25 mouse cellular contexts compared by ENCODE assay signal in the genomic region with DNA sequence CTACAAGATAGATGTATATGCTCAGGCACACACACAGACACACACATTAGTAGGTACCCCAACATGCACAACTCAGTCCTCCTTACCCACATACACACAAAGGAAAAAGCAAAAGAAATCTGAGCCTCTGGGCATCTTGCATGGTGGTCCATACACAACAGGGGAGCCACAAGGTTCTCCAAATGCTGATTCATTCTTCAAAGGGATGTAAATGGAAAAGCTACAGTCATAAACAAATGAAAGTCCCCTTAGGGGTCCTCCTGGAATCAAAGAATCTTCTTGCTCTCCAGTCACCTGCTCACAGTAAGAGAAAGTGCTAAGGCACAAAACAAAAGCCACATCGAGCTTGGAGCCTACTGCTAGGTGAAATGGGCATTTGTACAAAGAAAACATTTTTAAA.
A peak's percentile ranks its signal among the peaks of the same experiment; 100 is the strongest.
DNase-seq lines count a peak whose midpoint lies in the region; ATAC-seq and TF ChIP-seq lines count a peak whose summit lies in the region.
"Had no signal": no experiment of that assay in that cellular context is flagged by ENCODE, and none has a peak within 500 bp of the region (broad histone marks: within the 10 kb centered on the region; RNA-seq: fewer than 3 reads in every experiment).

No protein-coding gene starts in this region.

- intact Hi-C loops in left cerebral cortex, postnatal 25 days (cut with DNase I), result no loop called here

- H3K4me3 ChIP-seq in midbrain, embryonic 14.5 days (replicated peaks; ENCODE audit: low read depth, low read length), result no peak overlapping the region
- no peak overlapping the region for H3K4me3 ChIP-seq in midbrain, embryonic 16.5 days (ENCODE audit: low read depth, low read length)
- H3K4me3 ChIP-seq: embryonic facial prominence, embryonic 10.5 days; embryonic facial prominence, embryonic 12.5 days; forebrain, embryonic 13.5 days; forebrain, embryonic 15.5 days had no signal

- no peak overlapping the region for H3K27ac ChIP-seq in midbrain, embryonic 14.5 days (replicated peaks; ENCODE audit: low read depth, low read length)
- no peak overlapping the region for H3K27ac ChIP-seq in midbrain, embryonic 16.5 days (ENCODE audit: low read length)
- H3K27ac ChIP-seq: embryonic facial prominence, embryonic 10.5 days; embryonic facial prominence, embryonic 12.5 days; forebrain, embryonic 13.5 days; forebrain, embryonic 15.5 days had no signal

- ATAC-seq in midbrain, embryonic 14.5 days (ENCODE audit: low FRiP score, low TSS enrichment), result no peak
- ATAC-seq in midbrain, embryonic 16.5 days, result no peak
- ATAC-seq: activated CD4-positive, CD25-positive, alpha-beta regulatory T cell, adult 4 months; CD4-positive, CD25-positive, alpha-beta regulatory T cell, adult 4 months; forebrain, embryonic 13.5 days; forebrain, embryonic 15.5 days; forebrain, postnatal 0 days; Patski had no signal

- H3K9ac ChIP-seq in midbrain, embryonic 14.5 days (replicated peaks; ENCODE audit: low read length), result no peak overlapping the region
- no peak overlapping the region for H3K9ac ChIP-seq in midbrain, embryonic 16.5 days (ENCODE audit: low read depth, low read length)
- H3K9ac ChIP-seq: embryonic facial prominence, embryonic 12.5 days; forebrain, embryonic 13.5 days; forebrain, embryonic 15.5 days; forebrain, postnatal 0 days had no signal

- 6% methylated on average over 1 of the region's 1 CpGs for WGBS in midbrain, embryonic 14.5 days
- 10% methylated on average over 1 of the region's 1 CpGs for WGBS in midbrain, embryonic 16.5 days

- H3K4me1 ChIP-seq in midbrain, embryonic 14.5 days (ENCODE audit: control insufficient read depth, insufficient read depth, low read length), result no peaks in the 10 kb centered on the region
- no peaks in the 10 kb centered on the region for H3K4me1 ChIP-seq in midbrain, embryonic 16.5 days (ENCODE audit: control insufficient read depth, insufficient read depth, low read length)
- H3K4me1 ChIP-seq: embryonic facial prominence, embryonic 10.5 days; embryonic facial prominence, embryonic 12.5 days; forebrain, embryonic 13.5 days; forebrain, embryonic 15.5 days had no signal

- H3K36me3 ChIP-seq in midbrain, embryonic 14.5 days (ENCODE audit: control insufficient read depth, insufficient read depth, low read length), result no peaks in the 10 kb centered on the region
- no peaks in the 10 kb centered on the region for H3K36me3 ChIP-seq in midbrain, embryonic 16.5 days (ENCODE audit: control insufficient read depth, insufficient read depth, low read length)
- H3K36me3 ChIP-seq: embryonic facial prominence, embryonic 10.5 days; embryonic facial prominence, embryonic 12.5 days; forebrain, embryonic 15.5 days; G1E had no signal

- H3K9me3 ChIP-seq in midbrain, embryonic 14.5 days (ENCODE audit: control insufficient read depth, low read length), result no peaks in the 10 kb centered on the region
- H3K9me3 ChIP-seq in midbrain, embryonic 16.5 days (replicated peaks; ENCODE audit: control insufficient read depth, low read length, poor library complexity, severe bottlenecking), result no peaks in the 10 kb centered on the region
- H3K9me3 ChIP-seq: embryonic facial prominence, embryonic 10.5 days; embryonic facial prominence, embryonic 12.5 days; forebrain, embryonic 13.5 days; forebrain, embryonic 15.5 days had no signal

- no peak for TF ChIP-seq POLR2A in brain, embryonic 14.5 days (IDR thresholded peaks at IDR 0.05; ENCODE audit: borderline replicate concordance, extremely low read depth, insufficient read depth, insufficient read length, poor library complexity, severe bottlenecking)

- DNase-seq in midbrain, embryonic 14.5 days, result peak; percentile 36
- DNase-seq in R1 (ENCODE audit: low read depth, low spot score), result peak; percentile 38
- DNase-seq in brain, embryonic 14.5 days (ENCODE audit: low read depth), result peak; percentile 17
- no peak for DNase-seq in layer of hippocampus, postnatal 36 days
- DNase-seq in left cerebral cortex, postnatal 25 days (ENCODE audit: low spot score in 2 of 2), result no peak
- DNase-seq: adrenal gland, adult 2 months; adrenal gland, postnatal 10 days; adrenal gland, postnatal 25 days; B cell, adult 2 months; cerebellum, adult 11-12 months; cerebellum, adult 2 months; cerebellum, adult 9-10 months; cerebellum, postnatal 10 days; cerebellum, postnatal 25 days; forebrain, postnatal 0 days had no signal

- no peak overlapping the region for H3K4me2 ChIP-seq in midbrain, embryonic 14.5 days (ENCODE audit: low read length)
- H3K4me2 ChIP-seq in midbrain, embryonic 16.5 days (ENCODE audit: low read length), result no peak overlapping the region
- H3K4me2 ChIP-seq: embryonic facial prominence, embryonic 12.5 days; forebrain, embryonic 13.5 days; forebrain, embryonic 15.5 days had no signal

- no peak for TF ChIP-seq CTCF in brain, embryonic 14.5 days (IDR thresholded peaks at IDR 0.05; ENCODE audit: borderline replicate concordance, extremely low read depth, insufficient read depth, insufficient read length)

- no peaks in the 10 kb centered on the region for H3K27me3 ChIP-seq in midbrain, embryonic 14.5 days (ENCODE audit: control insufficient read depth, insufficient read depth, low read length)
- no peaks in the 10 kb centered on the region for H3K27me3 ChIP-seq in midbrain, embryonic 16.5 days (ENCODE audit: control insufficient read depth, insufficient read depth, low read depth, low read length)
- H3K27me3 ChIP-seq: CH12.LX; embryonic facial prominence, embryonic 12.5 days; forebrain, embryonic 13.5 days; forebrain, embryonic 15.5 days; Patski had no signal

Comparison
In these comparisons a context has a peak if more than half of its experiments do, and no peak if none do; other contexts are left out.
1. DNase-seq: peak in midbrain, embryonic 14.5 days (single experiment), R1 (single experiment) and brain, embryonic 14.5 days (single experiment); none in layer of hippocampus, postnatal 36 days (0 of 2) and left cerebral cortex, postnatal 25 days (0 of 2).